Mouse (Mus musculus): Measurements from ENCODE around the gene Zfp952.

- no peak for TF ChIP-seq POLR2A (IDR thresholded peaks at IDR 0.05; ENCODE audit: control insufficient read depth, extremely low read depth, insufficient read depth, low read length, poor library complexity)
- no peak for TF ChIP-seq CTCF (IDR thresholded peaks at IDR 0.05; ENCODE audit: borderline replicate concordance, control insufficient read depth, extremely low read depth, insufficient read depth, low read length, poor library complexity)
These were observed 5.6 kb downstream of the Zfp952 start for GRCm38 (mm10) chr17:32998492-32998891.
